Mouse (Mus musculus) lung, postnatal 0 days (tissue): ENCODE measurements around the gene Prkg1. TPM values are rescaled to one million over a fixed set of nuclear protein-coding genes. Genes with fewer than 3 reads are reported as not detected.

Experiments
- ATAC-seq: fragments of 200-750 bp; cut with Nextera tagmentation; 2 replicates; pipeline ENCODE4 v1.8.0; 2017; ENCODE audit warnings: moderate library complexity
- DNase-seq: peaks from one replicate; pipeline ENCODE4 v3.0.0-alpha.2; 2016; ENCODE audit warnings: low spot score
- H3K27ac ChIP-seq: fragments of 300-500 bp; sonication (generic); 2 replicates; pipeline ENCODE4 v1.5.1; 2014; ENCODE audit warnings: antibody characterized with exemption, mild to moderate bottlenecking, low read length, mixed read lengths
- H3K27me3 ChIP-seq: fragments of 300-500 bp; sonication (generic); replicated peaks from 2 replicates; pipeline ENCODE4 v1.6.1; 2014; ENCODE audit warnings: low read length, mixed read lengths; ENCODE audit not compliant: insufficient read depth
- H3K36me3 ChIP-seq: fragments of 300-500 bp; sonication (generic); 2 replicates; pipeline ENCODE4 v1.6.1; 2014; ENCODE audit warnings: low read length, mixed read lengths; ENCODE audit not compliant: insufficient read depth
- H3K4me1 ChIP-seq: fragments of 300-500 bp; sonication (generic); 2 replicates; pipeline ENCODE4 v1.6.1; 2014; ENCODE audit warnings: antibody characterized with exemption, low read depth, low read length, mixed read lengths; ENCODE audit not compliant: insufficient read depth
- H3K4me2 ChIP-seq: fragments of 300-500 bp; sonication (generic); replicated peaks from 2 replicates; pipeline ENCODE4 v1.6.1; 2014; ENCODE audit warnings: low read depth, mild to moderate bottlenecking, low read length, moderate library complexity, mixed read lengths
- H3K4me3 ChIP-seq: fragments of 300-500 bp; sonication (generic); 2 replicates; pipeline ENCODE4 v1.5.1; 2014; ENCODE audit warnings: low read depth, low read length
- H3K9ac ChIP-seq: fragments of 300-500 bp; sonication (generic); replicated peaks from 2 replicates; pipeline ENCODE4 v1.6.1; 2014; ENCODE audit warnings: low read depth, mild to moderate bottlenecking
- H3K9me3 ChIP-seq: fragments of 300-500 bp; sonication (generic); 2 replicates; pipeline ENCODE4 v1.6.1; 2016; ENCODE audit warnings: low read length, mixed read lengths
- CTCF ChIP-seq: IDR thresholded peaks from 2 replicates; pipeline ENCODE4 v1.5.1; 2016; ENCODE audit warnings: antibody characterized with exemption, mild to moderate bottlenecking
- EP300 ChIP-seq: IDR thresholded peaks from 2 replicates; pipeline ENCODE4 v1.6.1; 2016; ENCODE audit warnings: antibody characterized with exemption, mild to moderate bottlenecking, control low read depth
- WGBS: fragments of 180-500 bp; shearing (Covaris S2); extraction: QIAGEN DNeasy Blood & Tissue Kit; methylation state at CpG from one replicate; pipeline ENCODE4 v1.1.7; 2014; 5-methylcytosine and 5-hydroxymethylcytosine counted together
- polyA plus RNA-seq: library from polyadenylated mRNA; unstranded; fragments of >200 nt; fragmentation: Nextera tagmentation; extraction: Ambion mirVana; gene quantifications from 2 replicates; pipeline ENCODE4 v1.2.1, GENCODE M21; 2015

Gene Prkg1
- polyA plus RNA-seq, 1 experiment from 2014 or later = 4.8 TPM

DNA sequence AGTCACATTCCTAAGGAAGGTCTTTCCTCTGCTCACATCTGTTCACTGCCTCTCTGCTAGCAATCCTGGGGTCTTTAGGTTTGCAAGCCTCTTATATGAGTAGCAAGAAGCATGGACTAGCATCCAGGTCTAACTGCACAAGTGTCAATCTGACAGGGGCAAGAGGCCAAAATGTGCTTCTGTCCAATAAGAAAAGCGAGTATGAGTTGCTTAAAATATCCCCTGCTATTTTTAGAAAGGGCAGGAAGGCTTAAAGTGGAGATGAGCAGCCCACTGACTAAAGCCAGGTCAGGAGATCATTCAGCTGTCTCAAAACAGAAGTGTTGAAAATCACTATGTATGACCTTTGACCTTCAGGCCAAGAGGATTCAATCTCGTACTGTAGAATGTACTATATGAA is 1139.4 kb downstream of the Prkg1 start:
- Histone ChIP-seq H3K4me2 (no peak overlapping the region), H3K4me1 (no peaks in the 10 kb centered on the region), H3K9ac (no peak overlapping the region), H3K9me3 (no peaks in the 10 kb centered on the region), H3K27me3 (no peaks in the 10 kb centered on the region), H3K4me3 (no peak overlapping the region), H3K36me3 (no peaks in the 10 kb centered on the region), H3K27ac (no peak overlapping the region)
- WGBS = 31% methylated on average over 2 of the region's 2 CpGs
- DNase-seq (no peak), ATAC-seq (no peak)
- no peak for TF ChIP-seq EP300

DNA sequence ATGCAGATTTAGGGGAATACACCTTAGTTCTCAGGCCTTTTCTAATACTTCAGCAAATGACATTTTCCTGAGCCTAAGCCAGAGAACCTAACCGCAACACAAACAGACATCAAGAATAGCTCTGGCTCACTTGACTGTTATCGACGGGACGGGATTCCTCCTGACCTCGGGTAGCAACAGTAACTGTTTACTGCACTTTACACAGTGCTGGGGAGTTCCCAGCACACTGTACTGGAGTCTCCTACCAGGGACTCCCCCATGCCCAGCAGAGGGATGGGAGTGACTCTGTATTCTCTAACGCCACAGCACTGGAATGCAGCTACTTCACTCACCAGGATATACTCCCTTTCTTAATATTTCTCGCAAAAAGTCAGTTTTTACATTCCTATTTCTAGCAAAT is 1141.2 kb downstream of the Prkg1 start:
- no peak for DNase-seq
- Histone ChIP-seq H3K27me3 (no peaks in the 10 kb centered on the region), H3K4me1 (no peaks in the 10 kb centered on the region), H3K4me2 (no peak overlapping the region), H3K4me3 (no peak overlapping the region), H3K9ac (no peak overlapping the region), H3K36me3 (no peaks in the 10 kb centered on the region), H3K27ac (no peak overlapping the region), H3K9me3 (no peaks in the 10 kb centered on the region)
- peak; percentile 21; the same call in 1 of the 2 replicates for ATAC-seq
- no peak for TF ChIP-seq EP300
- no peak for TF ChIP-seq CTCF
- WGBS = 44% methylated on average over 7 of the region's 7 CpGs

DNA sequence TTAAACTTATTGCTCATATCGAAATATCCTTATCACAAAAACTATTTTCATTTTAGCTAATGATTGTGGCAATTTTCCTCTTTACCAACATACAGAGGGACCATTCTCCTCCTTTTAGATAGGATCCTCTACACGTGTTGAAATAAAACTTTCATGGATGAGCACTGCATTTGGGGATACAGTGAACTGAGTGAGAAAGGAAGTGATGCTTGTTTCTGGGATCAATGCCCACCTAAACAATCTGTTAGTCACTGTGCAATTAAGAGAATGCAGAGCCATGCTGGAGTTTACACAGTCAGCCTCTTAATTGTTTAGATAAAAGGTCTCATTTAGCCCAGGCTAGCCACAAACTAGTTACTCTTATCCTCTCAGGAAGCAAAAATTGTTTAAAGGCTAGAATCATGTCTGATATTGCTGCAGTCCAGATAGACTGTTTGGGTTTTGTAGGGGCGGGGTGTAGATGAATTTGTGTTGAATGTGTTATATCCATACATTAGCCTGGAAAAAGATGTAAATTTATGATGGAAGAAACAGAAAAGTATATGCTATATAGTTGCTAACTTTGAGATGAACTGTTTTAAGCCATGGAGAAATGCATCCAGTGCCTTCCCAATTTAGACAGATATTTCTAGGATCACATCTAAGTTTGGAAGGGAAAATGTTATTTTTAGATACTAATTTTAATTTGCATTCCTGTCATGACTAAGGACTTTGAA is 1151.5 kb downstream of the Prkg1 start:
- no peak overlapping the region for H3K27ac ChIP-seq
- H3K4me2 ChIP-seq = no peak overlapping the region
- H3K9me3 ChIP-seq = 0 out of 2 replicates have a peak, but pooled peaks cover under 1% of the 10 kb centered on the region
- no peaks in the 10 kb centered on the region for H3K27me3 ChIP-seq
- H3K4me3 ChIP-seq = no peak overlapping the region
- 71% methylated on average over 3 of the region's 3 CpGs for WGBS
- no peak overlapping the region for H3K9ac ChIP-seq
- ATAC-seq (no peak), DNase-seq (no peak)
- H3K36me3 ChIP-seq = no peaks in the 10 kb centered on the region
- TF ChIP-seq EP300 = no peak
- TF ChIP-seq CTCF = no peak
- no peaks in the 10 kb centered on the region for H3K4me1 ChIP-seq

DNA sequence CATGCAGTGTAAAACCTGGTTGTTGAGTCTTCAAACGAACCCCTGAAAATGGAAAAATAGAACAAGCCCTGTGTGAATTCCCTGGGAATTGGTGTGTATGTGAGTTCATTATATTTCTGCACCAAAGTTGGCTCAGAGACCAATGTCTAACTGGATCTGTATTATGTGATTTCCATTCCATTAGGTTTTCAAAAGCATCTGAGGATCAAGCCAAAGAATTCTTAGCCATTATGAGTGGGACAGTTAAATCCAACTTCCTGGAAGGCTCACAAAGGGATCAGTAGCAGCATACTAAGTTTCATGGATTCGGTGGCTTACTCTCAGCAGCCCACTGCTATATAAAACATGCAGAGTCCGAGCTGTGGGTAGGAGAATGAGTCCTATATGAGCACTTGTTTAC is 1178.5 kb downstream of the Prkg1 start:
- Histone ChIP-seq H3K4me2 (no peak overlapping the region), H3K36me3 (no peaks in the 10 kb centered on the region), H3K27ac (no peak overlapping the region), H3K4me3 (no peak overlapping the region), H3K4me1 (no peaks in the 10 kb centered on the region), H3K9ac (no peak overlapping the region), H3K9me3 (no peaks in the 10 kb centered on the region), H3K27me3 (no peaks in the 10 kb centered on the region)
- 75% methylated on average over 3 of the region's 3 CpGs for WGBS
- ATAC-seq (no peak), DNase-seq (no peak)
- TF ChIP-seq CTCF (no peak), EP300 (no peak)

DNA sequence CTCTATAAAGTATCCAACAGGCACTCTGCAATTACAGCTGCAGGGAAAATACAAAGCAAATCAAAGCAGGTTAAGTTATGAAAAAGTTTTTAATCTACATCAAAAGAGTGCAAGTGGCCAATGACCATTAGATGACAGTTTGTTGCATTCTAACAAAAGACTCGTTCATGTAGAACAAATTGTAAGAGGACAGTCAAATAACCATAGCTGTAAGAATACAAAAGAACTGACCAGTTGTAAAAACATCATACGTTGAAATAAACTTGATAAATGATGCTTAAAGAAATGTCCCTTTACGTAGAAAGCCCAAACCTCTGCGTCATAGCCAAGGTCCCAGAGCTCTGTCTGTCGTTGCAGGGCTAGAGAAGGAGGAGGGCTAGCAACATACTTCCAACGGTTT is 1200.3 kb downstream of the Prkg1 start:
- DNase-seq = no peak
- no peak overlapping the region for H3K9ac ChIP-seq
- no peak overlapping the region for H3K4me3 ChIP-seq
- H3K36me3 ChIP-seq = no peaks in the 10 kb centered on the region
- H3K27me3 ChIP-seq = no peaks in the 10 kb centered on the region
- WGBS = 82% methylated on average over 6 of the region's 6 CpGs
- H3K27ac ChIP-seq = no peak overlapping the region
- TF ChIP-seq EP300 (no peak), CTCF (no peak)
- ATAC-seq = no peak
- H3K4me2 ChIP-seq = no peak overlapping the region
- H3K9me3 ChIP-seq = no peaks in the 10 kb centered on the region
- no peaks in the 10 kb centered on the region for H3K4me1 ChIP-seq

DNA sequence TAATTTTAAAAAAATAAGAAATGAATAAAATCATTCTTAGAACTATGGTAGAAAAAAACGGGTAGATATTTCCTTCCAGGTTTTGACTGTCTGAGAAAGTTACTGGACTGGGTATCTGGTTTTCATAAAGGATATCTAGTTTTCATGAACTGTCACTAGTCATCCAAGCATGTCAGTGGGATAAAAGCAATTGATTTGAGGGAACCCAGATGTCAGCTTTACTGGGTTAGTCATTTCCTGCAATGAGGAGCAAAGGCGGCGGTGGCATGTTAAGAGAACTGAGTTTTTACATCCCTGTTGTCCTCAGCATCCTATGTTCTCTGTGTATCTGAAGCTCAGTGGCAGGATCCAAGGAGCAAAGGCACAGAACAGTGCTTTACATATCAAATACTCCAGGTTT is 1201.0 kb downstream of the Prkg1 start:
- Histone ChIP-seq H3K4me1 (no peaks in the 10 kb centered on the region), H3K9me3 (no peaks in the 10 kb centered on the region), H3K27me3 (no peaks in the 10 kb centered on the region), H3K27ac (no peak overlapping the region), H3K4me2 (no peak overlapping the region), H3K36me3 (no peaks in the 10 kb centered on the region), H3K4me3 (no peak overlapping the region), H3K9ac (no peak overlapping the region)
- 86% methylated on average over 3 of the region's 3 CpGs for WGBS
- ATAC-seq (no peak), DNase-seq (no peak)
- TF ChIP-seq EP300 (no peak), CTCF (no peak)

DNA sequence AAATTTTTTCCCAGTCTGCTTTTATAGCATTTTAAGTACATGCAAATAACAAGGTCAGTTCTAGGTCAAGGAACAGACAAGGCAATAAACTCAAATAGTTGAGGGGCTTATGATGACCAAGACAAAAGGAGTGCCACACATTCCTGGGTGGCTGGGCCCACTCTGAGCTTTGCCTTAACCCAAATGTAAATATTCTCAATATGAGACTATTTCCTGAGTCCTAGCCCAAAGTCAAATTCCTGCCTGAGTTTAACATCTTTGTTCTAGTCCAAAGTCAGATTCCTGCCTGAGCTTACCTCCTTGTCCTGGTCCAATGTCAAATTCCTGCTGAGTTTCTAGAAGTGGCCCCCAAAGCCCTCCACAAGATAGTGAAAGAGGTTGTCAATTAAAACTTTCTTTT is 1206.8 kb downstream of the Prkg1 start:
- no peak for ATAC-seq
- TF ChIP-seq CTCF (no peak), EP300 (no peak)
- H3K27me3 ChIP-seq = no peaks in the 10 kb centered on the region

More for the DNA sequence above, 1206.8 kb downstream of the Prkg1 start:
- Histone ChIP-seq H3K4me3 (no peak overlapping the region), H3K9ac (no peak overlapping the region), H3K9me3 (no peaks in the 10 kb centered on the region), H3K27ac (no peak overlapping the region), H3K4me2 (no peak overlapping the region), H3K36me3 (no peaks in the 10 kb centered on the region), H3K4me1 (no peaks in the 10 kb centered on the region)
- DNase-seq = no peak
